Mouse (Mus musculus) midbrain, postnatal 0 days (tissue): ENCODE data around the gene Alox12e. TPM values are rescaled to one million over a fixed set of nuclear protein-coding genes. Genes with fewer than 3 reads are reported as not detected.

ENCODE experiments used
- ATAC-seq: fragments of 200-750 bp; cut with Nextera tagmentation; 2 replicates; pipeline ENCODE4 v1.8.0; 2017; ENCODE audit warnings: moderate number of reproducible peaks, mild to moderate bottlenecking, moderate TSS enrichment, moderate library complexity; ENCODE audit not compliant: low FRiP score
- DNase-seq: peaks from one replicate; pipeline ENCODE4 v3.0.0-alpha.2; 2015; ENCODE audit warnings: low spot score
- H3K27ac ChIP-seq: fragments of 300-500 bp; sonication (generic); 2 replicates; pipeline ENCODE4 v1.5.1; 2014; ENCODE audit warnings: low read depth, mild to moderate bottlenecking, low read length, mixed read lengths
- H3K27me3 ChIP-seq: fragments of 300-500 bp; sonication (generic); 2 replicates; pipeline ENCODE4 v1.6.1; 2014; ENCODE audit warnings: low read length, control low read depth, mixed read lengths; ENCODE audit not compliant: insufficient read depth
- H3K36me3 ChIP-seq: fragments of 300-500 bp; sonication (generic); 2 replicates; pipeline ENCODE4 v1.6.1; 2014; ENCODE audit warnings: low read length, control low read depth, mixed read lengths; ENCODE audit not compliant: insufficient read depth
- H3K4me1 ChIP-seq: fragments of 300-500 bp; sonication (generic); 2 replicates; pipeline ENCODE4 v1.6.1; 2014; ENCODE audit warnings: mild to moderate bottlenecking, control low read depth, antibody characterized with exemption, low read length, mixed read lengths; ENCODE audit not compliant: insufficient read depth
- H3K4me2 ChIP-seq: fragments of 300-500 bp; sonication (generic); 2 replicates; pipeline ENCODE4 v1.6.1; 2014; ENCODE audit warnings: low read depth, mild to moderate bottlenecking, low read length, mixed read lengths; ENCODE audit not compliant: poor library complexity, severe bottlenecking
- H3K4me3 ChIP-seq: fragments of 300-500 bp; sonication (generic); 2 replicates; pipeline ENCODE4 v1.5.1; 2014; ENCODE audit warnings: low read depth, mild to moderate bottlenecking, low read length, moderate library complexity
- H3K9ac ChIP-seq: fragments of 300-500 bp; sonication (generic); replicated peaks from 2 replicates; pipeline ENCODE4 v1.6.1; 2014; ENCODE audit warnings: mild to moderate bottlenecking, low read length, moderate library complexity, mixed read lengths; ENCODE audit not compliant: poor library complexity, severe bottlenecking
- H3K9me3 ChIP-seq: fragments of 300-500 bp; sonication (generic); 2 replicates; pipeline ENCODE4 v1.6.1; 2016; ENCODE audit warnings: low read length, control low read depth
- CTCF ChIP-seq: IDR thresholded peaks from 2 replicates; pipeline ENCODE4 v1.5.1; 2016; ENCODE audit warnings: antibody characterized with exemption, mild to moderate bottlenecking
- whole genome bisulfite sequencing: fragments of 180-500 bp; shearing (Covaris S2); extraction: QIAGEN DNeasy Blood & Tissue Kit; methylation state at CpG from one replicate; pipeline ENCODE4 v1.1.7; 2014; 5-methylcytosine and 5-hydroxymethylcytosine counted together
- polyA plus RNA-seq: library from polyadenylated mRNA; unstranded; fragments of >200 nt; fragmentation: Nextera tagmentation; extraction: Ambion mirVana; gene quantifications from 2 replicates; pipeline ENCODE4 v1.2.1, GENCODE M21; 2015
- total RNA-seq: library from RNA; depleted of rRNA; stranded (reverse); fragments of >200 nt; gene quantifications from 2 replicates; pipeline ENCODE4 v1.2.3, GENCODE M21; 2014

The Alox12e gene
- total and polyA plus RNA-seq, 2 experiments from 2014 or later: 0.05 to 0.16 TPM

GRCm38 (mm10) chr11:70313833-70314232 is 8.6 kb downstream of the Alox12e start:
- no peak overlapping the region for H3K4me3 ChIP-seq
- ATAC-seq (no peak), DNase-seq (no peak)
- WGBS: 42% methylated on average over 7 of the region's 7 CpGs
- H3K4me1 ChIP-seq: no peaks in the 10 kb centered on the region
- H3K9ac ChIP-seq: no peak overlapping the region
- H3K36me3 ChIP-seq: no peaks in the 10 kb centered on the region
- H3K27me3 ChIP-seq: peaks cover 3% of the 10 kb centered on the region; the same call in 1 of the 2 replicates
- no peaks in the 10 kb centered on the region for H3K9me3 ChIP-seq
- H3K27ac ChIP-seq: no peak overlapping the region
- no peak overlapping the region for H3K4me2 ChIP-seq
- peak; percentile 62 for TF ChIP-seq CTCF

DNA sequence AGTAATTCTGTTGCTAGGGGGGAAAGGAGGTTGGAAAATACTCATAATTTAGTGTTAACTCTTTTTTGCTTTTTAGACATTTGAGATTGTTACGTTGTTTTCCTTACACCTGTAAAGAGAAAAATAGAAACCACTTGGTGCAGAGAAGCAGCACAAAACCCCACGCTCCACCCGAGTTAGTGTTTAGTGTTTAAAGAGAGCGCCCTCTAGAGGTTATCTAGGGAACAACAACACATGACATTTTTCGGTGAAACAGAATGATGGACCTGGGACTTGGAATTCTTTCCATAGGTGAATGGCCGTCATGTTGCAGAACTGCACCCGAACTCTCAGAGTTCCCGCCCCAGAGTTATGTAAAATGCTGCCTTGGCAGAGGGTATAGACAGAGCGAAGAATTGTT is 13.1 kb downstream of the Alox12e start:
- no peak overlapping the region for H3K27ac ChIP-seq
- H3K9me3 ChIP-seq: no peaks in the 10 kb centered on the region
- ATAC-seq: no peak
- TF ChIP-seq CTCF: peak; percentile 75
- peak; percentile 79 for DNase-seq
- no peak overlapping the region for H3K9ac ChIP-seq
- no peaks in the 10 kb centered on the region for H3K4me1 ChIP-seq
- H3K4me2 ChIP-seq: no peak overlapping the region
- H3K4me3 ChIP-seq: no peak overlapping the region
- WGBS: 31% methylated on average over 9 of the region's 9 CpGs
- no peaks in the 10 kb centered on the region for H3K36me3 ChIP-seq
- peaks cover 7% of the 10 kb centered on the region; the same call in 1 of the 2 replicates for H3K27me3 ChIP-seq

DNA sequence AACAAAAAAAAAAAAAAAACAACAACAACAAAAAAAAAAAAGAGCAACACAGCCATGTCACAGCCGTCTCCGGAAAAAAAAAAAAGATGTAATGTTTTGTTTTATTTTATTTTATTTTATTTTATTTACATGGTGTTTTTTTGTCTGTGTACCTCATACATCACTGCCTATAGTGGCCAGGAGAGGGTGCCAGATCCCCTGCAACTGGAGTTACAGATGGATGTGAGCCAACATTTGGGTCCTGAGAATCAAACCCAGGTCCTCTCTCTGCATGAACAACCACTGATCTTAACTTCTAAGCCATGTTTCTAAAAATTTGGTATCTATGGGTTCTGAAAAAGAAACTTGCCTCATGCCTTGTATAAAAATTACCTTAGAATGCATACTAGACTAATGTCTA is 14.1 kb downstream of the Alox12e start:
- ATAC-seq: no peak
- Histone ChIP-seq H3K27me3 (peaks cover 7% of the 10 kb centered on the region; the same call in 1 of the 2 replicates), H3K9me3 (no peaks in the 10 kb centered on the region), H3K27ac (no peak overlapping the region), H3K4me2 (no peak overlapping the region), H3K4me3 (no peak overlapping the region), H3K36me3 (no peaks in the 10 kb centered on the region), H3K9ac (no peak overlapping the region), H3K4me1 (no peaks in the 10 kb centered on the region)
- peak; percentile 31 for TF ChIP-seq CTCF
- no peak for DNase-seq
- 100% methylated on average over 2 of the region's 2 CpGs for WGBS

DNA sequence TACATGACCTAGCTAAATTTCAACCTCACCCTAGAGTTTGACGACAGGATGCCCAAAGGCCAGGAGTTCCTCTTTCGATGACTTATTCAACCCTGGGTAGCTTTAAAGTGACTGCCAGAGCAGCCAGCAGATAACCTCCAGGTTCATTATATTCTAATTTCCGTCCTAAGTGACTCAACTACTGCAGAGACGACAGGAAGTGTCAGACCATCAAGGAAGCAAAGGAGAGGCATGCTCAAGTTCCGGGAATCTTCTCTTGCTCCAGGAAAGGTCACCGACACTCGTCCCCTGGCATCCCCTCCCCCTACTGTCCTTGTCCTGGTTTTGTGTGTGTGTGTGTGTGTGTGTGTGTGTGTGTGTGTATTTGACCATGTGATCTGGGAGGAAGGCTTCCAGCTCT is 16.3 kb downstream of the Alox12e start:
- 78% methylated on average over 7 of the region's 7 CpGs for WGBS
- no peak overlapping the region for H3K4me2 ChIP-seq
- H3K4me1 ChIP-seq: no peaks in the 10 kb centered on the region
- peaks cover 7% of the 10 kb centered on the region; the same call in 1 of the 2 replicates for H3K27me3 ChIP-seq
- no peaks in the 10 kb centered on the region for H3K36me3 ChIP-seq
- no peak overlapping the region for H3K9ac ChIP-seq
- no peak for TF ChIP-seq CTCF
- H3K9me3 ChIP-seq: no peaks in the 10 kb centered on the region
- DNase-seq: no peak
- H3K27ac ChIP-seq: no peak overlapping the region
- no peak overlapping the region for H3K4me3 ChIP-seq
- ATAC-seq: no peak

- Histone ChIP-seq H3K4me3 (no peak overlapping the region), H3K36me3 (no peaks in the 10 kb centered on the region), H3K9ac (no peak overlapping the region), H3K27me3 (0 out of 2 replicates have a peak, but pooled peaks cover 3% of the 10 kb centered on the region), H3K4me1 (no peaks in the 10 kb centered on the region), H3K9me3 (no peaks in the 10 kb centered on the region), H3K27ac (no peak overlapping the region), H3K4me2 (no peak overlapping the region)
- ATAC-seq (no peak), DNase-seq (no peak)
- WGBS: 83% methylated on average over 4 of the region's 4 CpGs
- no peak for TF ChIP-seq CTCF
Observed at GRCm38 (mm10) chr11:70302293-70302692, 20.1 kb downstream of the Alox12e start.

GRCm38 (mm10) chr11:70297836-70298454 is 24.5 kb downstream of the Alox12e start:
- 63% methylated on average over 12 of the region's 12 CpGs for WGBS

More at GRCm38 (mm10) chr11:70297836-70298454, 24.5 kb downstream of the Alox12e start:
- H3K4me1 ChIP-seq: no peaks in the 10 kb centered on the region
- H3K27ac ChIP-seq: no peak overlapping the region
- H3K9me3 ChIP-seq: no peaks in the 10 kb centered on the region
- no peak overlapping the region for H3K4me2 ChIP-seq
- ATAC-seq (no peak), DNase-seq (no peak)
- TF ChIP-seq CTCF: no peak
- H3K36me3 ChIP-seq: no peaks in the 10 kb centered on the region
- no peak overlapping the region for H3K9ac ChIP-seq
- no peak overlapping the region for H3K4me3 ChIP-seq
- H3K27me3 ChIP-seq: no peaks in the 10 kb centered on the region
